Mouse (Mus musculus): ENCODE data around the gene Dynlrb2. TPM values are rescaled to one million over a fixed set of nuclear protein-coding genes. Genes with fewer than 3 reads are reported as not detected.

Gene Dynlrb2
- polyA plus RNA-seq, 1 experiment from 2014 or later: 1.3 TPM

DNA sequence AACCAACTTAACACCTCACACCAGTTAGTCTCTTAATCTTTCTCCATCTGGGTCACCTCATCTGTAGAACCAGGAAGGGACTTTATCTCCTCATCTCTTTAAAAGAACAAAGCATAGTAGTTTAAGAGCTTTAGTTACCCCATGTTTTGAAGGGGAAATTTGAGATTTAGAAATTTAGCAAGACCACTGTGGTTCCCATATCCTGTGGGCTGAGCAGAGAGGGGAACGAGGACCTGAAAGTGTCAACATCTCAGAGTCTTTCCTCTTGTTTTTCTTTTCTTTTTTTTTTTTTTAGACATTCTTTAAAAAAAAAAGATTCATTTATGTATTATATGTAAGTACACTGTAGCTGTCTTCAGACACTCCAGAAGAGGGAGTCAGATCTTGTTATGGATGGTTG lies 38.6 kb downstream of the Dynlrb2 start:
- no peaks in the 10 kb centered on the region for H3K4me1 ChIP-seq
- no peak overlapping the region for H3K4me3 ChIP-seq
- no peak for ATAC-seq (ENCODE audit: low FRiP score, low read depth)
- no peaks in the 10 kb centered on the region for H3K36me3 ChIP-seq
- 72% methylated on average over 1 of the region's 1 CpGs for WGBS
- no peak overlapping the region for H3K9ac ChIP-seq (replicated peaks)
- no peaks in the 10 kb centered on the region for H3K9me3 ChIP-seq
- H3K4me2 ChIP-seq (replicated peaks): no peak overlapping the region
- no peaks in the 10 kb centered on the region; the same call in 1 of the 2 replicates for H3K27me3 ChIP-seq
- no peak overlapping the region for H3K27ac ChIP-seq (replicated peaks)

DNA sequence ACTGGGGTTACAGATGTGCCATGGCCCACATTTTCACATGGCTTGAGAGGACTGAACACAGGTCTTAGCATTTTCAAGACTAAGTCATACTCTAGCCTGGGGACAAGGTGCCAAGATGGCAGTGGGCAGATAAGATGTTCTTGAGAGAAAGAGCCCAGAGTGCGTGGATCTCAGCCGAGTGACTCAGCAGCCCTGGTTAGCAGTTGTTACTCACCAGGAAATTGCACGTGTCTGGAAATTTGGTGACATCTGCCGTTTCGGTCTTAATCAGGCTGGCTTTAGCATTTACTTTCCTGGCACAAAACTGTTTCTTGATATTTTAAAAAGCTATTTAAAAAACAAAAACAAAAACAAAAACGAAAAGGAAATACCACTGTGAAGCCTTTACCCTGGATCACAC lies 47.5 kb downstream of the Dynlrb2 start:
- Histone ChIP-seq H3K36me3 (no peaks in the 10 kb centered on the region), H3K4me1 (no peaks in the 10 kb centered on the region), H3K4me3 (no peak overlapping the region), H3K4me2 (replicated peaks) (no peak overlapping the region), H3K27ac (replicated peaks) (no peak overlapping the region), H3K27me3 (no peaks in the 10 kb centered on the region), H3K9me3 (no peaks in the 10 kb centered on the region), H3K9ac (replicated peaks) (no peak overlapping the region)
- 91% methylated on average over 6 of the region's 6 CpGs for WGBS
- ATAC-seq (ENCODE audit: low FRiP score, low read depth): no peak

DNA sequence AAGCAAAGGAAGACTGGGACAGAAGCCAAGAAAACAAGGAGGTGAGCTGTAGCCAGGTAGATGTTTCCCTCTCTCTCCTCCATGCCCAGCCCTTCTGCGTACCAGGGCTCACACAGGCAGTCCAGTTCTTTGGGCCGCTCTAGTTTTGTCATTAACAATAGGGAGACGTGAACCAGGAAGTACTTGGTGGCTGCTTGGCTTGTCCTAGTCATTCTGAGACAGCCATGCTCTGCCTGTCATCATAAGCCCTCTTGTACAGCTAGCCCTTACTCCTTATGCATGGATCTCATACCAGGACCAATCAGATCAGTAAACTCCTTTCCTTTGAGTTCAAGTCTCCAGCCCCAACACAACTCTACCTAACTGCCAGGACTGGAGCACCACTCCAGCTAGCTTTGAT lies 48.0 kb downstream of the Dynlrb2 start:
- Histone ChIP-seq H3K4me1 (no peaks in the 10 kb centered on the region), H3K36me3 (no peaks in the 10 kb centered on the region), H3K4me2 (replicated peaks) (no peak overlapping the region), H3K4me3 (no peak overlapping the region), H3K9ac (replicated peaks) (no peak overlapping the region), H3K27ac (replicated peaks) (no peak overlapping the region), H3K9me3 (no peaks in the 10 kb centered on the region), H3K27me3 (no peaks in the 10 kb centered on the region)
- 85% methylated on average over 3 of the region's 3 CpGs for WGBS
- no peak for ATAC-seq (ENCODE audit: low FRiP score, low read depth)

Other genes with a start within 250 kb of the Dynlrb2 start
- 5.4 and 6.9 TPM in 2 replicates for gene Cdyl2, start 228.0 kb downstream of the Dynlrb2 start, polyA plus RNA-seq (2016; fragmentation: Nextera tagmentation; extraction: Ambion mirVana)